Mouse (Mus musculus) spleen, postnatal 10 days (tissue): ENCODE data around the gene Lurap1l.

Source experiments
- DNase-seq, 2 experiments: peaks; one replicate each; pipeline ENCODE4 v3.0.0; 2021 to 2022; ENCODE audit warnings: low spot score in 2 of 2

Lurap1l gene

GRCm38 (mm10) chr4:80917812-80918211, 7.4 kb downstream of the Lurap1l start:
- DNase-seq: no peak

GRCm38 (mm10) chr4:80918526-80919129, 8.2 kb downstream of the Lurap1l start:
- DNase-seq: no peak

GRCm38 (mm10) chr4:80919217-80919867, 8.9 kb downstream of the Lurap1l start:
- DNase-seq: no peak

GRCm38 (mm10) chr4:80921646-80922489, 11.4 kb downstream of the Lurap1l start:
- no peak for DNase-seq

- DNase-seq: no peak
Measured at GRCm38 (mm10) chr4:80922654-80923053, 12.2 kb downstream of the Lurap1l start.

GRCm38 (mm10) chr4:80924815-80925214, 14.4 kb downstream of the Lurap1l start:
- no peak for DNase-seq

GRCm38 (mm10) chr4:80925752-80926519, 15.5 kb downstream of the Lurap1l start:
- DNase-seq: no peak

GRCm38 (mm10) chr4:80934749-80935148, 24.3 kb downstream of the Lurap1l start:
- DNase-seq: no peak

- DNase-seq: no peak
Measured at GRCm38 (mm10) chr4:80939115-80939514, 28.7 kb downstream of the Lurap1l start.

GRCm38 (mm10) chr4:80940946-80941345, 30.5 kb downstream of the Lurap1l start:
- no peak for DNase-seq

GRCm38 (mm10) chr4:80941978-80942377, 31.5 kb downstream of the Lurap1l start:
- no peak for DNase-seq

- no peak for DNase-seq
Measured at GRCm38 (mm10) chr4:80944605-80945004, 34.2 kb downstream of the Lurap1l start.

- DNase-seq: no peak
Measured at GRCm38 (mm10) chr4:80949110-80949509, 38.7 kb downstream of the Lurap1l start.

- no peak for DNase-seq
Measured at GRCm38 (mm10) chr4:80949720-80950119, 39.3 kb downstream of the Lurap1l start.

GRCm38 (mm10) chr4:80950280-80950781, 39.9 kb downstream of the Lurap1l start:
- no peak for DNase-seq

- no peak for DNase-seq
Measured at GRCm38 (mm10) chr4:80952653-80953052, 42.2 kb downstream of the Lurap1l start.

- no peak for DNase-seq
Measured at GRCm38 (mm10) chr4:80955942-80956341, 45.5 kb downstream of the Lurap1l start.

- no peak for DNase-seq
Measured at GRCm38 (mm10) chr4:80967526-80967925, 57.1 kb downstream of the Lurap1l start.

- no peak for DNase-seq
Measured at GRCm38 (mm10) chr4:80971846-80972245, 61.4 kb downstream of the Lurap1l start.

GRCm38 (mm10) chr4:80973896-80974295, 63.5 kb downstream of the Lurap1l start:
- DNase-seq: no peak

GRCm38 (mm10) chr4:80990819-80991218, 80.4 kb downstream of the Lurap1l start:
- DNase-seq: no peak

GRCm38 (mm10) chr4:81003528-81003927, 93.1 kb downstream of the Lurap1l start:
- no peak for DNase-seq
